Mouse (Mus musculus) heart, adult 2 months (tissue): ENCODE measurements at regions not wholly inside any gene's neighbourhood (a gene's known extent, or its start where the extent isn't known, plus 50 kb on each side); places are given as distances from the start of the nearest gene placed in this dataset.

ENCODE experiments used
- DNase-seq, 2 experiments: peaks; one replicate each; pipeline ENCODE4 v3.0.0; 2021
- H3K27ac ChIP-seq: fragments of 200-600 bp; 2 replicates; pipeline ENCODE4 v1.8.1; 2022
- H3K27me3 ChIP-seq: fragments of 200-500 bp; 2 replicates; pipeline ENCODE4 v1.6.1; 2012; ENCODE audit warnings: mild to moderate bottlenecking, low read length, inconsistent platforms, mixed read lengths; ENCODE audit not compliant: control insufficient read depth, insufficient read depth
- H3K36me3 ChIP-seq: fragments of 200-500 bp; 2 replicates; pipeline ENCODE4 v1.6.1; 2012; ENCODE audit warnings: low read length, inconsistent platforms; ENCODE audit not compliant: control insufficient read depth, insufficient read depth
- H3K4me1 ChIP-seq: fragments of 200-500 bp; 2 replicates; pipeline ENCODE4 v1.6.1; 2011; ENCODE audit warnings: low read length; ENCODE audit not compliant: control insufficient read depth, insufficient read depth
- H3K4me3 ChIP-seq: fragments of 200-600 bp; 2 replicates; pipeline ENCODE4 v1.8.1; 2022
- H3K79me2 ChIP-seq: fragments of 200-500 bp; replicated peaks from 2 replicates; pipeline ENCODE4 v1.6.1; 2012; ENCODE audit warnings: mild to moderate bottlenecking, inconsistent platforms, low read length, moderate library complexity, mixed read lengths; ENCODE audit not compliant: control insufficient read depth, insufficient read depth
- H3K9ac ChIP-seq: fragments of 200-500 bp; 2 replicates; pipeline ENCODE4 v1.6.1; 2012; ENCODE audit warnings: low read depth, mild to moderate bottlenecking, control low read depth, inconsistent platforms, low read length, mixed read lengths
- CTCF ChIP-seq: fragments of 200-600 bp; IDR thresholded peaks from 2 replicates; pipeline ENCODE4 v1.8.1; 2022; ENCODE audit warnings: antibody characterized with exemption, mild to moderate bottlenecking, moderate library complexity
- EP300 ChIP-seq: fragments of 200-500 bp; IDR thresholded peaks from 2 replicates; pipeline ENCODE4 v1.6.1; 2011; ENCODE audit warnings: low read depth, low read length, control low read depth; ENCODE audit not compliant: insufficient read depth
- POLR2A ChIP-seq: fragments of 200-500 bp; IDR thresholded peaks from 2 replicates; pipeline ENCODE4 v1.6.1; 2011; ENCODE audit warnings: mild to moderate bottlenecking, low read depth, low read length, control low read depth; ENCODE audit not compliant: insufficient read depth
- WGBS: fragments of 180-500 bp; shearing (Covaris S2); methylation state at CpG from one replicate; pipeline ENCODE4 v1.1.7; 2018; 5-methylcytosine and 5-hydroxymethylcytosine counted together
- intact Hi-C: fragments of 180-260 bp; cut with DNase I; formaldehyde crosslinking; loops from one replicate; pipeline ENCODE4 v1.15.1; 2025

DNA sequence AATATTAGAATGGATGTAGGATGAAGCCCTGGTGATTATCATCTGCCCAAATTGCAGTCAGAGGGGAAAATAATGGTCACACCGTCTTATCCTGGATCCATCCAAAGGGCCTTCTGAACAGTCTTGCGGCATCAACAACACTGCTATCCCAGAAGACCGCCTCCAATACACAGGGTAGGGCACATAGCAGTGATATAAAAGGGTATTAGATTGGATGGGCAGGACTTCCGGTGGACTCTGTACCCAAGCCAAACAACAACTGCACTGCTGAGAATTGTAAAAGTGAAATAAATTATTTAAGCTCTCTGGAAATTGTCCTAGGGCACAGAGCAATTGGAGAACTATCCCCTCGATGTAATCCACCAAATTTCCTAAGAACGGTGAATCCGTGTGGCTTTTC is 173.0 kb upstream of the Klf7 start:
- Histone ChIP-seq H3K9ac (no peak overlapping the region), H3K4me1 (peaks cover 5% of the 10 kb centered on the region), H3K36me3 (no peaks in the 10 kb centered on the region), H3K79me2 (no peaks in the 10 kb centered on the region), H3K4me3 (no peak overlapping the region), H3K27me3 (no peaks in the 10 kb centered on the region), H3K27ac (peak overlapping the region; percentile 30; the same call in 1 of the 2 replicates)
- intact Hi-C loops, result no loop called here
- DNase-seq, result no peak
- 56% methylated on average over 7 of the region's 7 CpGs for WGBS
- TF ChIP-seq POLR2A, result no peak
- no peak for TF ChIP-seq CTCF
- TF ChIP-seq EP300, result no peak

DNA sequence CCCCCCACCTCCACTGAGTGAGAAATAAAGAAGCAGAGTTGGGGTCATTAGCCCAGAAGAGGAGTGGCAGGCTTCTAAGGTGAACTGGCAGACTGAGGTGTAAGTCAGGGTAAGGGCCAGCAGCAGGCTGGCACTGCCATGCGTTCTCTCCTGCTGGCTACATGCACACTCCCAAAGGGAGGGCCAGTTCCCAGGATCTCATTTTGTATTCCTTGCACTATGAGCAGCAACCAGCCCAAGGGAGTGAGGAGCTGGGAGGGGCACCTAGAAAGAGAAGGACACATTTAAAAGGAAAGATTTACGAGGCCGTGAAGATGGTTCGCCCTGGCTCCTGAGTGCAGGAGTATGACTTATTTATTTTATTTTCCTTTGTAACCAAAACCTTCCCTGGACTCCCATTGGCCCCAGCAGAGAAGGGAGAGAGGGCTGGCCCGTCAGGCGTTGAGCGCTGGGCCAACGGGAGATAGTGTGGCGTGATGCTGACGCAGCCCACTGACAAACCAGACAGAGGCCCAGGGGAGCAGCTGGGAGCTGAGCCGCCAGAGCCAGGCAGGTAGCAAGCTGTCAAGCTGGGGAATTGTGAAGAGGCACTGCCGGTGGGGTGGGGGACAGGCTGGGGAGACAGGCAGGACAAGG is 166.8 kb upstream of the Klf7 start:
- H3K79me2 ChIP-seq, result no peaks in the 10 kb centered on the region
- H3K4me1 ChIP-seq, result peaks cover 7% of the 10 kb centered on the region
- H3K9ac ChIP-seq, result no peak overlapping the region
- H3K36me3 ChIP-seq, result no peaks in the 10 kb centered on the region
- TF ChIP-seq POLR2A (no peak), CTCF (no peak), EP300 (no peak)
- DNase-seq, result peak; percentile 30 to 45
- no peak overlapping the region for H3K4me3 ChIP-seq
- no peaks in the 10 kb centered on the region for H3K27me3 ChIP-seq
- H3K27ac ChIP-seq, result no peak overlapping the region
- intact Hi-C loops, result no loop called here
- 61% methylated on average over 12 of the region's 12 CpGs for WGBS

DNA sequence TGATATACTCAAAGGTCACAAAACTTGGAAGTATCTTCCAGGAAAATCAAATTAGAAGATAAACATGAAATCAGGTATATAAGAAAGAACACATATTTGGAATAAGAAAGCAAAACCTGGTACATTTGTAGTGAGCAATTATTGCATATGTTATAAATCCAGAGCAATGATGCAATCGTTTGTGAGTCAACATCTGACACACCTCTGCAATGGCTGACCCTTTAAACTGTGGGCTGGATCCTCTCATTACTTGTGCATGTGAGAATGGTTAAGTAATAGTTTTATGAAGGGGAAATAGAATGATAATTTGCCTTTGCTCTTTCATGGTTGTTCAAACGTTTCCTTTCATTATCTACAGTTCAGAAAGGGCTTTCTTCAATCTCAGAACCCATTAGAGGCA is 165.0 kb upstream of the Klf7 start:
- Histone ChIP-seq H3K36me3 (no peaks in the 10 kb centered on the region), H3K27me3 (no peaks in the 10 kb centered on the region), H3K4me3 (no peak overlapping the region), H3K4me1 (peaks cover 7% of the 10 kb centered on the region), H3K9ac (no peak overlapping the region), H3K27ac (no peak overlapping the region), H3K79me2 (no peaks in the 10 kb centered on the region)
- no peak for DNase-seq
- TF ChIP-seq EP300, result no peak
- no peak for TF ChIP-seq POLR2A
- TF ChIP-seq CTCF, result no peak
- 67% methylated on average over 2 of the region's 2 CpGs for WGBS
- intact Hi-C loops, result loop anchor here (2.0 kb wide), 1 partner anchor 18 kb away; no protein-coding TSS in a partner anchor

DNA sequence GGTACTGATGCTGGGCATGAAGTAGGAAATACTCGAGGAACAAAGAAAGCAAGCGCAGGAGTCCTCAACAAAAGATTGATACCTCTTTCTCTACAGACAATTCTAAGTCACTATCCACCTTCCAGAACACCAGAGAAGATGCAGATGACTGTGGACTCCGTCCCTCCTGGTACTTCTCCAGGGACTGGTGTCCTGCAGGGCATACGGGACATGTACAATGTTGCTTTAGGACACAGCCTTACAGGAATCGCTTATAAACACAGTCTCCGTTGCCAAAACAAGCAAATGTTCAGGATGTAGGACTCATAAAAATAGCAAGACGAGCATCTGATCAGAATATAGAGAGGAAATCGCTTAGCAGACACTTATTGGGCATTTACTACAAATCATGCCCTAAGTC is 162.6 kb upstream of the Klf7 start:
- Histone ChIP-seq H3K36me3 (no peaks in the 10 kb centered on the region), H3K27me3 (no peaks in the 10 kb centered on the region), H3K27ac (no peak overlapping the region), H3K9ac (no peak overlapping the region), H3K4me1 (peaks cover 7% of the 10 kb centered on the region), H3K4me3 (no peak overlapping the region), H3K79me2 (no peaks in the 10 kb centered on the region)
- TF ChIP-seq POLR2A (no peak), EP300 (no peak)
- WGBS, result 39% methylated on average over 8 of the region's 8 CpGs
- no peak for DNase-seq
- intact Hi-C loops, result no loop called here

DNA sequence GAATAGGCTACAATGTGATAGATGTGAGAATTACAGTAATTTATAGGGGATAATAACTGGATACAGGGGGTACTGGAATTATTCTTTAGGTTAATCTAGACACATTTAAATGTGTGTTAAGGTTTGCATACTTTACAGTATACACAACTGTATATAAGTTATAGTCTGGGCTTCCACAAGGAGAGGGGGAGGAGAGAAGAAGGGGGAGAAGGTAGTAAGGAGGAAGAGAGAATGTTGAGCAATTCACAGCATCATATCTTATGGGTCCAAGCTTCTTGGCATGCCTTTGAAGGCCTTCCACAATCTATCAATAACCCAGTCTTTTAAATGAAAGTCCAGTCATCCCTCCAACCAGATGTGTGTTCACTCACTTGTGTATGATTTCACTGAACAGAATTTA is 153.8 kb upstream of the Klf7 start:
- Histone ChIP-seq H3K4me1 (no peaks in the 10 kb centered on the region), H3K79me2 (no peaks in the 10 kb centered on the region), H3K27me3 (no peaks in the 10 kb centered on the region), H3K9ac (no peak overlapping the region), H3K36me3 (no peaks in the 10 kb centered on the region), H3K4me3 (no peak overlapping the region), H3K27ac (no peak overlapping the region)
- TF ChIP-seq POLR2A (no peak), EP300 (no peak), CTCF (no peak)
- no peak for DNase-seq
- intact Hi-C loops, result no loop called here

DNA sequence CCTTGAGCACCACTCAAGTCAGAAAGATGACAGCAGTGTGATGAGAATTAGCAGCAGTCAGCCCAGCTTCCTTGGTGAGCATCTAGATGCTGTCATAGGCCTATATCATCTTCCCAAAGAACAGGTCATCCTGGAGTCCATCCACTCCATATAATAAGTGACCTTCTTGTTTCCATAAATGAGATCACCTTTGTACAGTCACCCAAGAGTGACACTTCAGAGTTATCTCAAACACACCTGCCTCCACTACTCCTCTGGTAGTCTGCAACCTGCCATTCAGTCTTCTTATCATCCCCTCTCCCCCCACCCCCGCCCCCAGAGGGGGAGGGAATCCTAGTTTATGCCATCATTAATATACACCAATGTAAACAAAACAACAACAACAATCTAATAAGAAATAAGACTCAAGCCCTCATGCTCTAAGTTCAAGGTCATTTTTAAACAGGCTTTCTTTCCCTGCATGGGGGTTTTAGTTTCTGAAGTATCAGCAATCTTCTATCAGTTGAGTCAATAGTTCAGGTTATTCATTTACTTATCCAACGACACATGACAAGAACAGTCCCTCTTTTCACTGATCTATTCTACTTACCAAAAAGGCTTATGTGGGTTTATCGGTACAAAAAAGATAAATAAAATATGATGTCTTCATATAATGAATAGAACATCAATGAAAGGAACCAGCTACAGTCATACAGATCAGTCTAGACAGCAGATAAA is 153.2 kb upstream of the Klf7 start:
- no peaks in the 10 kb centered on the region for H3K4me1 ChIP-seq

More for the DNA sequence above, 153.2 kb upstream of the Klf7 start:
- Histone ChIP-seq H3K9ac (no peak overlapping the region), H3K27me3 (no peaks in the 10 kb centered on the region), H3K4me3 (no peak overlapping the region), H3K36me3 (no peaks in the 10 kb centered on the region), H3K79me2 (no peaks in the 10 kb centered on the region), H3K27ac (no peak overlapping the region)
- TF ChIP-seq CTCF, result no peak
- TF ChIP-seq EP300, result no peak
- TF ChIP-seq POLR2A, result no peak
- intact Hi-C loops, result no loop called here
- no peak for DNase-seq
- WGBS, result 85% methylated on average over 3 of the region's 3 CpGs
